Mouse (Mus musculus): ENCODE measurements around the gene Pde1b. TPM values are rescaled to one million over a fixed set of nuclear protein-coding genes. Genes with fewer than 3 reads are reported as not detected.

Gene Pde1b
- polyA plus RNA-seq, 1 experiment from 2014 or later, result 1.1 TPM

GRCm38 (mm10) chr15:103552096-103552690, 49.4 kb downstream of the Pde1b start:
- Histone ChIP-seq H3K36me3 (ENCODE audit: control insufficient read depth, insufficient read depth, low read length) (no peaks in the 10 kb centered on the region), H3K27me3 (replicated peaks; ENCODE audit: control insufficient read depth, insufficient read depth, low read length) (no peaks in the 10 kb centered on the region; the same call in 1 of the 2 replicates), H3K9me3 (ENCODE audit: control insufficient read depth, low read length) (no peaks in the 10 kb centered on the region), H3K4me1 (replicated peaks; ENCODE audit: control insufficient read depth, insufficient read depth, low read length) (no peaks in the 10 kb centered on the region), H3K4me2 (no peak overlapping the region), H3K27ac (ENCODE audit: low read depth, low read length) (no peak overlapping the region), H3K9ac (ENCODE audit: low read depth, low read length) (no peak overlapping the region), H3K4me3 (ENCODE audit: low read depth, low read length) (no peak overlapping the region)
- DNase-seq (ENCODE audit: low spot score) (peak; percentile 29), ATAC-seq (replicated peaks; ENCODE audit: low FRiP score) (no peak)
- WGBS, result 43% methylated on average over 3 of the region's 3 CpGs

- Histone ChIP-seq H3K36me3 (ENCODE audit: control insufficient read depth, insufficient read depth, low read length) (no peaks in the 10 kb centered on the region), H3K4me2 (no peak within 1 kb of the TSS), H3K9me3 (ENCODE audit: control insufficient read depth, low read length) (no peaks in the 10 kb centered on the region), H3K27me3 (replicated peaks; ENCODE audit: control insufficient read depth, insufficient read depth, low read length) (no peaks in the 10 kb centered on the region), H3K27ac (ENCODE audit: low read depth, low read length) (no peak within 1 kb of the TSS), H3K9ac (ENCODE audit: low read depth, low read length) (no peak within 1 kb of the TSS), H3K4me1 (replicated peaks; ENCODE audit: control insufficient read depth, insufficient read depth, low read length) (no peaks in the 10 kb centered on the region), H3K4me3 (ENCODE audit: low read depth, low read length) (no peak within 1 kb of the TSS)
- DNase-seq (ENCODE audit: low spot score), result no peak
- no peak for ATAC-seq (replicated peaks; ENCODE audit: low FRiP score)
Measured at GRCm38 (mm10) chr15:103564981-103565380, 62.1 kb downstream of the Pde1b start, which contains the start of gene Glycam1. Gene Glycam1, minus strand, starts transcription at chr15:103565081.

Other genes starting within 250 kb of the Pde1b start
- gene Nfe2, start 244.6 kb upstream of the Pde1b start, polyA plus RNA-seq (2014; fragmentation: Nextera tagmentation; extraction: Ambion mirVana), result 94.1 and 108 TPM in 2 replicates
- gene Copz1, start 230.3 kb upstream of the Pde1b start, polyA plus RNA-seq (2014; fragmentation: Nextera tagmentation; extraction: Ambion mirVana), result 298 and 328 TPM in 2 replicates
- 0.49 and 0.78 TPM in 2 replicates for gene Gpr84, start 192.4 kb upstream of the Pde1b start, polyA plus RNA-seq (2014; fragmentation: Nextera tagmentation; extraction: Ambion mirVana)
- 23.2 and 24.8 TPM in 2 replicates for gene Zfp385a, start 162.9 kb upstream of the Pde1b start, polyA plus RNA-seq (2014; fragmentation: Nextera tagmentation; extraction: Ambion mirVana)
- gene Itga5, start 136.3 kb upstream of the Pde1b start, polyA plus RNA-seq (2014; fragmentation: Nextera tagmentation; extraction: Ambion mirVana), result 35.4 and 35.7 TPM in 2 replicates
- gene Gtsf1, start 72.6 kb upstream of the Pde1b start, polyA plus RNA-seq (2014; fragmentation: Nextera tagmentation; extraction: Ambion mirVana), result 0.31 TPM in 1 of 2 replicates, not detected in the other
- gene Gtsf2, start 54.6 kb upstream of the Pde1b start, polyA plus RNA-seq (2014; fragmentation: Nextera tagmentation; extraction: Ambion mirVana), result not detected in 2 replicates
- 11.2 and 12.7 TPM in 2 replicates for gene Nckap1l, start 49.2 kb upstream of the Pde1b start, polyA plus RNA-seq (2014; fragmentation: Nextera tagmentation; extraction: Ambion mirVana)
- gene Ppp1r1a, start 35.0 kb downstream of the Pde1b start, polyA plus RNA-seq (2014; fragmentation: Nextera tagmentation; extraction: Ambion mirVana), result 2.1 and 2.6 TPM in 2 replicates
- gene Glycam1, start 62.0 kb downstream of the Pde1b start, polyA plus RNA-seq (2014; fragmentation: Nextera tagmentation; extraction: Ambion mirVana), result not detected in 2 replicates